Mouse (Mus musculus): Measurements from ENCODE around the gene Lin7a.

DNA sequence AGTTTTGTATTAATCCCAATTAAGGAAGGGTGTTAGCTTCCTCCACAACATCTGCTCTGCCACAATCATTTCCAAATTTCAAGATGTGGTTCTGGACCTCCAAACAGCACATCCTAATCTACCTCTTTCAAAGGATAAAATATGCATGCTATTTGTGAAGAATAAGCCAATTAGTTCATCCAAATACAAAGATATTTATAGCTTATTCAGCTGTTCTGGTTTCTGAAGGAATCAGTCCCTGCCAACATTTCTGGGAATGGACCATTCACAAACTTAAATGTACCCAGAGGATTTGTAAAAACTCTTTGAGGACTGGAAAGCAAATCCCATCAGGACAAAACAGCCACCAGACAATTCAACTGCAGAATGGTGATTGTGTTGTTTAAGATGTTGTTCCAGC is 87.8 kb downstream of the Lin7a start:
- TF ChIP-seq TAL1 (IDR thresholded peaks at IDR 0.05; ENCODE audit: low read length) (no peak), GATA1 (IDR thresholded peaks at IDR 0.05; ENCODE audit: low read length) (no peak)

Data from erythroblast, embryonic 14.5 days (primary cell).